Mouse (Mus musculus) testis, adult 2 months (tissue): ENCODE results near the gene Stra6. TPM values are rescaled to one million over a fixed set of nuclear protein-coding genes. Genes with fewer than 3 reads are reported as not detected.

ENCODE experiments used
- H3K27ac ChIP-seq: fragments of 200-500 bp; 2 replicates; pipeline ENCODE4 v1.5.1; 2012; ENCODE audit warnings: low read depth, low read length; ENCODE audit not compliant: control insufficient read depth, insufficient read depth
- H3K27me3 ChIP-seq: fragments of 200-500 bp; 2 replicates; pipeline ENCODE4 v1.6.1; 2012; ENCODE audit warnings: mild to moderate bottlenecking, low read length, moderate library complexity; ENCODE audit not compliant: control insufficient read depth, insufficient read depth
- H3K36me3 ChIP-seq: fragments of 200-500 bp; 2 replicates; pipeline ENCODE4 v1.6.1; 2012; ENCODE audit warnings: mild to moderate bottlenecking, low read length; ENCODE audit not compliant: control insufficient read depth, insufficient read depth
- H3K4me1 ChIP-seq: fragments of 200-500 bp; 2 replicates; pipeline ENCODE4 v1.6.1; 2012; ENCODE audit warnings: low read length; ENCODE audit not compliant: control insufficient read depth, insufficient read depth
- H3K4me3 ChIP-seq: fragments of 200-500 bp; 2 replicates; pipeline ENCODE4 v1.5.1; 2012; ENCODE audit warnings: low read depth, mild to moderate bottlenecking, low read length, moderate library complexity, mixed read lengths; ENCODE audit not compliant: control insufficient read depth
- CTCF ChIP-seq: fragments of 200-500 bp; IDR thresholded peaks from 2 replicates; pipeline ENCODE4 v1.5.1; 2012; ENCODE audit warnings: low read depth, mild to moderate bottlenecking, inconsistent platforms, low read length, moderate library complexity; ENCODE audit not compliant: control insufficient read depth, insufficient read depth, insufficient replicate concordance
- POLR2A ChIP-seq: fragments of 200-500 bp; IDR thresholded peaks from 2 replicates; pipeline ENCODE4 v1.6.1; 2012; ENCODE audit warnings: low read depth, mild to moderate bottlenecking, inconsistent platforms, low read length, moderate library complexity; ENCODE audit not compliant: control insufficient read depth
- polyA plus RNA-seq: library from polyadenylated mRNA; depleted of rRNA; stranded (reverse); fragments of >200 nt; gene quantifications from 2 replicates; pipeline ENCODE4 v1.2.3, GENCODE M21; 2012

The Stra6 gene
- polyA plus RNA-seq, 1 experiment, result 6.4 TPM

DNA sequence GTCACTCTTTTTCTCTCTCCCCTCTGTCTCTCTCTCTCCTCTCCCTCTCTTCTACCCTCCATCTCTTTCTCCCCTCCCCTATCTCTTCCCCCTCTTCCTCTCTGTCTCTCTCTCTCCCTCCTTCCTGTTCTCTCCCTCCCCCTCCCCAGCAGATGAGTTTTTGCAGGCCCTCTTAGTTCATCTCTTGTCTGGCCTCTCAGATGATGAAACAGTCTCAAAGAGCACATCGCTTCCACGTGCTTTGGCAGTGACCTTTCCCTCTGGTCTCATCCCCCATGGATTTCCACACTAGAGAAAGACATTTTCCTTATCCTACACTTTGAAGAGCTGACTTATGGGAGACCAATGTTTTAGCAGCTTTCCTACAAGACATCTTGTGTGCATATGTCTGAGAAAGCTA is 109.3 kb downstream of the Stra6 start:
- Histone ChIP-seq H3K27ac (no peak overlapping the region), H3K4me3 (no peak overlapping the region), H3K36me3 (no peaks in the 10 kb centered on the region), H3K27me3 (no peaks in the 10 kb centered on the region), H3K4me1 (no peaks in the 10 kb centered on the region)
- TF ChIP-seq POLR2A (no peak), CTCF (no peak)

DNA sequence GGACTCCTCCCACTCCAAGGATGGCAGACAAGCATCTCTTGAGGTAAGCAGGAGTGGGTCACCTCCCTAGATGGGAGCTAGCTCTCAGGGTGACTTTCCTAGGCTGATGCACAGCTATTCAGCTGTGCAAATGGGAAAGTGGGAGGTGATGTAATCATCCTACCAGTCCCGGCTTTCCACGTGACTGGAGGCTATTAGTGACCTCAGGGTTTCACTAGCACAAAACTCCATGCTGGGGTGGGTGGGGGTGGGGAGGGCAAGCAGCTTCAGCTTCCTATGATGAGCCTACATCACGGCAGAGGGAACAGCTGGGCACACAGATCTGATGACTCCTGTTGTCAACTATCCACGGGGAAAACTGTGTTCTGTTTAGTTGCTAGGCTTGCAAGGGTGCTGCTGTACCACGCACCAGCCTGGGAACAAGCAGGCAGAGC is 111.2 kb downstream of the Stra6 start:
- Histone ChIP-seq H3K27ac (no peak overlapping the region), H3K4me3 (no peak overlapping the region), H3K4me1 (no peaks in the 10 kb centered on the region), H3K36me3 (no peaks in the 10 kb centered on the region), H3K27me3 (no peaks in the 10 kb centered on the region)
- TF ChIP-seq CTCF, result no peak
- TF ChIP-seq POLR2A, result no peak

DNA sequence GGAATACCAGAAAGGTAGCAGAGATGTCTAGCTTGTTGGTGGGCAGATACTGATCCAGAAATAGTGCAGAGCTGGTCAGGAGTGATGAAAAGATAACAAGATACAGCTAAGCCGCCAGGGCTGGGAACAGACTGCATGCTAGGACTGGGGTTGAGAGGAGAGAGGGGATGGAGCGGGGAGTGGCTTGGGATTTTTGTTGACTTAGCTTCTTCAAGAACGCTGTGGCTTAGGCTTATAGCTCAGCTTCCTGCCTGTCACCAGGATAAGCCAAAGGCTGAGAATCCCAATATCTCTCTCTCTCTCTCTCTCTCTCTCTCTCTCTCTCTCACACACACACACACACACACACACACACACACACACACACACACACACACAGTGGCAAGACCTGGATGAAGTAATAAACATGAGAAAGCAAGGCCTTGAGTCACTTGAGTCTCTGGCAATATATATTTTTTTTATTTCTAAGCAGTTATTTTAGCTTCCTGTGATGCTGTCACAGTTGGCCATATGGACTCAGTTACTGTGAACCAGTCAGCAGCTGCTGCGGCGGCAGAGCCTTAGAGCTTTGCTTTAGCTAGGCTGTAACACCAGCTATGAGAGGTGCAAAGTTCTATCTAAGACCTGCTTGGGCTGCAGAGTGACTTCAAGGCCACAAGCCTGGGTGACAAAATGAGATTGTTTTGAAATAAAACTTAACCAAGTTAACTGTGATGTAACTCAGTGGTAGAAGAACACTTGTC is 112.3 kb downstream of the Stra6 start:
- H3K4me1 ChIP-seq, result no peaks in the 10 kb centered on the region

DNA sequence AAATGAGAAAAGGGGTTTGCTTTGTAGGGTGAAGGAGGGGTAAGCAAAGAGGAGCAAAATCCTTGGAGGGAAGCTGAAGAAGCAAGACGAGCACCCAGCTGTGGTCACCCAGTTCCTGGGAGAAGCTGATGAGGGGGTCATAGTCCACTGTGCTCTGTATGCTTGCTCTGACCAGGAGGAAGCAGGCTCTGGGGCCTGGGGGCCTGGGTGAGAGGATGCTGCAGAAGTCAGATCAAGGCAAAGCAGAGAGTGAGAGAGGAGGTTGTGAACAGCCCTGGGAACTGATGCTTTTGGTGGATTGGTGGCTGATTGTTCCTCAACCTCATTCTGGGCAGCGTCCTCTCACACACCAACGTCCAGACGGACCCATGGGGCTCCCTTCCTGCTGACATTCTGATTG is 113.6 kb downstream of the Stra6 start:
- Histone ChIP-seq H3K36me3 (no peaks in the 10 kb centered on the region), H3K4me3 (no peak overlapping the region), H3K27ac (no peak overlapping the region), H3K4me1 (no peaks in the 10 kb centered on the region), H3K27me3 (no peaks in the 10 kb centered on the region)
- TF ChIP-seq CTCF (no peak), POLR2A (no peak)

More for the DNA sequence above, 112.3 kb downstream of the Stra6 start:
- Histone ChIP-seq H3K27me3 (no peaks in the 10 kb centered on the region), H3K4me3 (no peak overlapping the region), H3K36me3 (no peaks in the 10 kb centered on the region), H3K27ac (no peak overlapping the region)
- no peak for TF ChIP-seq POLR2A
- no peak for TF ChIP-seq CTCF

DNA sequence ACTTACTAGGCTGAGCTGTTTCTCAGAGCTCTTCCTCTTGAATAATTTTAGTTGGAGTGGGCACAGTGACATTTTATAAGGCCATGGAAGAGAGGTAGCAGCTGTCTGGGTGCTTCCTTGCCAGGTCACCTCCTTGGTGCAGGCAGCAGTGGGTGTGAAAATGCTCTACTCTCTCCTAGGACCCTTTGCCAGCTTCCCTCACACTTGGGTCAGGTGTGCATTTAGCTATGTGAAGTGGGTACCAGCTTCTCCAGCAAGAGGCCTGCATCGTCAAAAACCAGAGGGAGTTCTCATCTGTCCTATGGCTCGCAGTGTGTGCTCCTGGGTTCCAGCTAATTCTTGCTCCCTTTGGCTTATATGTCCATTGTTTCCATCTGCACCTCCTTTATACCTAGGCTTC is 115.8 kb downstream of the Stra6 start:
- Histone ChIP-seq H3K36me3 (no peaks in the 10 kb centered on the region), H3K27ac (no peak overlapping the region), H3K4me3 (no peak overlapping the region), H3K4me1 (no peaks in the 10 kb centered on the region), H3K27me3 (no peaks in the 10 kb centered on the region)
- TF ChIP-seq CTCF, result no peak
- no peak for TF ChIP-seq POLR2A

DNA sequence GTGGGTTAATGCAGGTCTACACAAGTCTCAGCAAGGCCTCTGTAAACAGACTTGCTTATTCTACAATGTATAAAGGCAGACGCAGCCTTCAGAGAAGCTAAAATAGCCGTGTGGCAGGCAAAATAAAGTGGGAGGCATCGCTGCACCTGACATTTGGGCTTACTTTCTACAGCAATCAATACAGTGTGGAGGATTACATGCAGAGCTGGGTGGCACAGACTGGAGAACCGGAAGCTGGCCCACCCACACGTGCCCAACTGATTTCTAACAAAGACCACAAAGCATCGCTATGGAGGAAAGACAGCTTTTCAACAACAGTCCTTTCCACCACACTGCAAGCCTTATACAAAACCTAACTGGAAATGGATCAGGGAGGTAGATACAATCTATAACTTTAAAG is 120.9 kb downstream of the Stra6 start:
- TF ChIP-seq POLR2A, result no peak
- TF ChIP-seq CTCF, result no peak
- H3K4me1 ChIP-seq, result no peaks in the 10 kb centered on the region
- no peaks in the 10 kb centered on the region for H3K27me3 ChIP-seq
- H3K4me3 ChIP-seq, result no peak overlapping the region
- no peak overlapping the region for H3K27ac ChIP-seq
- no peaks in the 10 kb centered on the region for H3K36me3 ChIP-seq

DNA sequence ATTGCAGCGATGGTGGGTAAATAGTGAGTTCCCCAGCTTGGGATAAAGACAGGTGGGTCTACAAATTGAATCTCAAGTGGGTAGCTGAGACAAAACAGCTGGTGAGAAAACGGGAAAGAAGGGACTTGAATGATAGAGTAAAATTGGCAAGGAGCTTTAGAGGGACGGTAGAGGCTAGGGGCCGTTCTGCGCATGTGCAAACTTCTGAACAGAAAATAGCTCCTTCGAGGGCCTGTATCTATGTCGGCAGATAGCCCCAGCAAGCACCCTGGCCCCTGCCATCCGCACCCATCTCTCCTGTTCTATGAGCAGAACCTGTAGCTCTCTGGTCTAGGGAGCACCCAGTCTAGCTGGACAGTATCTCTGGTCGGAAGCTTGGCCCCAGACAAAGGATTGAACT is 130.6 kb downstream of the Stra6 start:
- Histone ChIP-seq H3K4me3 (no peak overlapping the region), H3K27ac (peak overlapping the region; percentile 67), H3K4me1 (peaks cover 12% of the 10 kb centered on the region), H3K27me3 (no peaks in the 10 kb centered on the region), H3K36me3 (no peaks in the 10 kb centered on the region)
- TF ChIP-seq CTCF, result no peak
- no peak for TF ChIP-seq POLR2A

DNA sequence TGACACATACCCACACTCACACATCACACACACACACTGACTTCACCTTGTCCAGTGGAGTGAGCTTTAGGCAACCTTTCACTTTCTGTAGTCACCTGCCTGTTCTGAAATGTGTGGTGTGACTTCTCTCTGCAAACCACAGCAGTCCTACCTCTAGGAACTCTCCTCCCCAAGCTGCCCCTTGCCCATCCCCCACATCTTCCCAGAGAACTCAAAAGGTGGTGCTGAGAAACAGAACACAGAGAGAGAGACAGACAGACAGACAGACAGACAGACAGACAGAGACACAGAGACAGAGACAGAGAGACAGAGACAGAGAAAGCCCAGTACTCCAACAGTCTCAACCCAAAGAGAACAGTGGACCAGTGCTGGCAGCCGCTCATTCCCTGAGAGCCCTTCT is 132.1 kb downstream of the Stra6 start:
- no peaks in the 10 kb centered on the region for H3K36me3 ChIP-seq
- H3K4me3 ChIP-seq, result no peak overlapping the region
- no peak for TF ChIP-seq POLR2A
- TF ChIP-seq CTCF, result no peak
- H3K4me1 ChIP-seq, result peaks cover 14% of the 10 kb centered on the region
- H3K27me3 ChIP-seq, result no peaks in the 10 kb centered on the region
- H3K27ac ChIP-seq, result peak overlapping the region; percentile 41
